Mouse (Mus musculus): ENCODE data around the gene Ggact.

Gene Ggact

DNA sequence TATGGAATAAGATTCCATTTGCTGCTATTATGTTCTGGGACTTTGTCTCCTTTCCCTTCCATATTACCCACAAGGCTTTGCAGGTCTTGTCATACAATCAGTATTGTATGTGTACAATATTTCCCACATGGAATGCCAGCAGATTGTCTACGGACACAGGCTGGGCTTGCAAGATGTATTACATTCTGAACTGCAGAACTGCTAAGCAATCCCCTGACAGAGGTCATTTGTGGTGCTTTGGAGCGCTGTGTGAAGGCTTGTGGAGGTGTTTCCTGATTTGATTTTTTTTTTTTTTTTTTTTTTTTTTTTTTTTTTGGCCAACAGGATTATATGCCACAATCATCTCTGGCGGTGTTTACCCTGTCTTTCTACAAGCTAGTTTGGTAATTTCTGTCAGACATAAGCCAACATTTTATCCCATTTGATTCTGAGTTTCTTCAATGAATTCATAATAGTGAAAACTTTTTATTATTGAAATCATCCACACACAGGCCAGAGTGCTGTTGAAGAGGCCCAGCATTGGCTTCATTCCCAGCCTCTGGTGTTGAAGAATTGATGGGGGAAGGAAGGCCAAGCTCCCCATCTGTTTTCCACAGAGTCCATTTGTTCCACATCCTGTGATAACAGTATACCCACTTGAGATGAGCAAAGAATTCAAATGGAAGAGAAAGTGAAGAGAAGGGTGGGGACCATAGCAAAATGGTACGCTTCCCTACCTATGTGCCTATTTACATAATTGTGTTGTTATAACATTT lies 45.8 kb downstream of the Ggact start:
- DNase-seq (ENCODE audit: low spot score) = no peak

DNA sequence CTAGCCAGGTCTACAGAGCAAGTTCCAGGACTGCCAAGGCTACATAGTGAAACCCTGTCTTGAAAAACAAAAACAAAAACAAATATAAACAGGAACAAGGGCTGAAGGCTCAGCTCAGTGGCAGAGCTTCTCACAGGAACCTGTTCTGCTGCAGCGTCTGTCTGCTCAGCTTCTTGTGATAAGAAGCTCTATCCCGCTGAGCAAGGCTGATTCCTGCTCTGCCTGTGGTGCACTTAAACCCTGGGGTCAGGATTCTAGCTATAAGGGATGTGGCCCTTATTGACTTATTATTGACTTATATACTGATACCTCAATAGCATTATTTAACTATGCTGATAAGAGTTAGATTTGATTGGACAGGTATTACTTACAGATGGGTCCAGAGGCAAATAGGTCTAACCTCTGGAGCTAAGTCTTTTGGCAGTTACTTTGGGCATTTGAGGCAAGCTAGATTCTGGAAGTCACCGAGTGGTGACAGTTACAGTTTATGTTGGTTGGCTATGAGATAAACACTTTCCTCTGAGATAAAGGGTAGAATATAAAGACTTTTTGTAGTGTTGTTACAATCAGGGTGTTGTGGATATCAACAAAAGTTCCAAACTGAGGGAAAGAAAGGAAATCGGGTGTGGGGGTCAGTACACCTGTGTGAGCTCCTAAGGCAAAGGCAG lies 48.0 kb downstream of the Ggact start:
- DNase-seq (ENCODE audit: low spot score) = no peak

DNA sequence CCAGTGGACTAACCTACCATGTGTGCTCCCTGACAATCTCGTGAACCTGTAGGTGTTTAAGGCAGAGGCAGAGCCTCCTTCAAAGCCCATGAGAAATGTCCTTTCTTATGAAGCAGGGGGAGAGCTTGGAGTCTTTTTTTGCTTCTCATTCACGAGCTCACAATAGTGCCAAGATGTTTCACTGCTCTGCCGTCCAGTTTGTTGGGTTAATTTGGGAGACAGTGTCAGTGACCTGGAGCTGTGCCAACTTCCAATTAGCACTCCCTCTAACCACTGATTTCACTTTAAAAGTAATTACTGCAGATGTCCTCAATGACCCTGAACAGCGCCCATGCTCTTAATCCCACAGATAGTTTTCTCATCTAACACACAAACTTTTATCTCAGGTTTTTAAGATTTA lies 50.9 kb downstream of the Ggact start:
- no peak for DNase-seq (ENCODE audit: low spot score)

DNA sequence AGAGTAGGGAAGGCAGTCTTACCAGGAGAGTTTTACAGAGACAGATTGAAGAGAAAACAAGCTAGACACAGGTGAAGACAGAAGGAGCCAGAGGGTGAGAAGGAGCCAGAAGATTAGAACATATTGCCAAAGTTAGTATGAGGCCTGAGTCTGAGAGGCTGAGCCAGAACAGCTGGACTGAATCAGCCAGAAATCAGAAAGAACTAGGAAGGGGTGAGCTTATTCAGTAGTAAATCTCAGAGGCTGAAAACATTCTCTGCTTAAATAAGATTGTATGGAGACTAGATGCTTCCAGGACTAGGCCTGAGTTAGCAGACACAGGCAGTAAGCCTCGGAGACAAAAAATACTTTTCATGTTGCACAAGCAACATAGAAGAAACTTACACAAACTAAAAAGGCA lies 53.8 kb downstream of the Ggact start:
- DNase-seq (ENCODE audit: low spot score) = no peak

DNA sequence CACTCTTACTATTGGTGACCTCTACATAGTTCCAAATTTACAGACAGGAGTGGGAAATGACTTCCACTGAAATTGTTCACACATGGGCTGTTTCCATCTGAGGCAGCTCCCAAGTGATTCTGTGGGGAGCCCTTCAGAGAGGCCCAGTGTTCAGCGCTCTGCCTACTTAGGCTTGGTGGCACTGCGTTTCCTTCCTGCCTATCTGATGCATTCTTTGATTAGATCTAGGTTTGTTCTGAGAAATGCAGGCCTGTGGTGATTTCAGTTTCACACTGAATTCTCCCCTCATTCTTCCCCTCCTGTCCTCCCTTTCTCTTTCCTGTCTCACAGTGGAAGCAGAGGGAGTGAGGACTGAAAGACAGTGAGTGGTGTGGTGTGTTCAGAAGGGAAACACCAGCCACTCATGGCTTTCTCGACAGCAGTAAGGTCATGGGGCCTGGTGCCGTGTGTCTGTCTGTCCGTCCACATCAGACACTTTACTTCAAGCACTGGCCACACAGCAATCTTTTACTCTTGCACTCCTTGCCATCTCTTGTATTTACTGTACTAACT lies 61.0 kb downstream of the Ggact start:
- DNase-seq (ENCODE audit: low spot score) = no peak

DNA sequence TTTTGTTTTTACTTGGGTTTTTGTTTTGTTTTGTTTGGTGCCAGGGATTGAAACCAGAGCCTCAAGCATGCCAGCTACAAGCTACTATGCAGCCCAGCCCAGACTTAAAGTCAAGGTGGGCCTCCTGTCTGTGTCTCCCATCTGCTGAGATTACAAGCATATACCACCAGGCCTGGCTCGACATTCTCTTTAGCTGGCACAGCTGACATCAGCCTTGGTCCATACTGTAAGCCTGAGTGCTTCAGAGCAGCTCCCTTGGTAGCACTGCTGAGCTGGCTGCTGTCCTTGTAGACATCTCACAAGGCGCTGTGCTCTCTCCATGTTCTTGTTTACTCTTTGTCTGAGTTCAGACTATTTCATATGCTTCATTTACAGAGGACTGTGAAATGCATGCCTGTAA lies 76.5 kb downstream of the Ggact start:
- DNase-seq (ENCODE audit: low spot score) = no peak

DNA sequence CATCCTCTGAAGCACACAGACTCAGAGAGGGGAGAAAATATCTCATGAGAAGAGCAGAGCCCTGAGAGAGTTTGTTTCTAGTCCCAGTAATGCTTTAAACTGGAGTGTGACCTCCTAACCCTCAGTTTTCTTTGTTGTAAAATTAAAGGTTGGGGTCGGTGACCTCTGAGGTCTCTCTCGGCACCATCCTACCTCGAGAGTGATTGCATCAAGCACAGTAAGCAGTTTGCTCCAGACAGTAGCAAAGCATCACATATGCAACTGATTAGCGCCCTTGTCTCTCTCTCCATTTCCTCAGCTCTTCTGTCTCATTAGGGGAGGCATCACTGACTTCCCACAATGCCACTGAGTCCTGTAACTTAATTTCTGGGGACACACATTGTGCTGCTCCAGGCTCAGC lies 77.3 kb downstream of the Ggact start:
- peak; percentile 9 for DNase-seq (ENCODE audit: low spot score)

DNA sequence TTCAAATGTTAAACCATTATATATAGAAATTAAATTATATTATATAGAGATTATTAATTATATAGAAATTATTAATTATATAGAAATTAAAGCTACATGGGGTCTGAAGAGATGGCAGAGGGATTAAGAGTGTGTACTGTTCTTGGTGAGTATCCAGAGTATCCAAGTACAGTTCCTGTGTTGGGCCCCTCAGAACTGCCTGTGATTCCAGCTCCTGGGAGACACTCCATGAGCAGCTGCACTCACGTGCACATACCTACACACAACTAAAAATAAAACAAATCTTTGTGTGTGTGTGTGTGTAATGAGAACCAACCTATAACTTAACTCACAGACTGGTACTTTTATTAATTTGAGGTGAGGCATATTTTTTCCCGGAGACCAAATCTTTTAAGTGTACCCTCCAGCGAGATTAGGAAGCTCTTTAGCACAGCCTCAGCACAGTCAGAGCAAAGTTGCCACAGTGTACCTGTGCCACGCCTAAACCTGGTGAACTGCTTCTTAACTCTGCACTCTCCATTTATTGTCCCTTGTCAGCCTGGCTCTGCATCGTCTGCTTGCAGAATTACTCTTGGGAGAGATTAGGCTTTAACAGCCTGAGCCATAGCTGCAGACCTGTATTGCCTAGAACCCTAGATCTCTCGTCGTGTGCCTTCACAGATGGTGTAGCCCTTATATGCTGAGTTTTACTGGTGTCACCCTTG lies 77.9 kb downstream of the Ggact start:
- DNase-seq (ENCODE audit: low spot score) = no peak

DNA sequence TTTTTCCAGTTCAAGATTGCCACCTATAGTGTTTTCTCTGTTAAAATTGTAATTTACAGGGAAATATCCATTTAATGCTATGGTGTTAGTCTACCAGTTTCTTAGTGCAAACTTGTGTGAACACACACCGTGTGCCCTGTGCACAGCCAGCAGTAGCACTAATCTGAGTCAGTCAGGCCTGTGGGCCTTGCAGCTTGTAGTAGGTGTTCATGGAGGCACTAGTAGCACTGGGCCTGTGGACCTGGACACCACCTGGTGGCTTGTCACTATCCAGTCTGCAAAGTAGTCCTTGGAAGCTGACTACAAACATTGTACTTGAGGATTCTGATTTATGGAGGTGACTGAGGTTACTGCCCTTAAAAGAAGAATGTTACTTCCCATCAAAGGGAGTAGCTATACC lies 78.8 kb downstream of the Ggact start:
- DNase-seq (ENCODE audit: low spot score) = no peak

DNA sequence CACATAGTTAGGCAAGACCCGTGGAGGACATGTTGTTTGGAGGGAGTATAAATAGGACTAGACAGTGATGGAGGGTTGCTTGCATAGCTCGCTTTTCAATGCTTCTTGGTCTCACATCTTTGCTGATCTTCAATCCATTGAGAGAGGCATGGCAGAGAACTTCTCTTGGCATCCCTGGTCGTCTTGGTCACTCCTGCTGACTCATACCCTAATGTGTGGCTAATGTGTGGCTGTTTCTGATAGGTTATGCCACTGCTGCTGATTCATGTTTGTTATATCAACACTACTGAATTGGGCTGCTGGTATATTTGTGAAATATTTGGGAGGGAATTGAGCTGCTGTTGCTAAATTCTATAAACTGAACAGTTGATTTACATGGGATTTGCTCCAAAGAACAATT lies 79.9 kb downstream of the Ggact start:
- DNase-seq (ENCODE audit: low spot score) = no peak

DNA sequence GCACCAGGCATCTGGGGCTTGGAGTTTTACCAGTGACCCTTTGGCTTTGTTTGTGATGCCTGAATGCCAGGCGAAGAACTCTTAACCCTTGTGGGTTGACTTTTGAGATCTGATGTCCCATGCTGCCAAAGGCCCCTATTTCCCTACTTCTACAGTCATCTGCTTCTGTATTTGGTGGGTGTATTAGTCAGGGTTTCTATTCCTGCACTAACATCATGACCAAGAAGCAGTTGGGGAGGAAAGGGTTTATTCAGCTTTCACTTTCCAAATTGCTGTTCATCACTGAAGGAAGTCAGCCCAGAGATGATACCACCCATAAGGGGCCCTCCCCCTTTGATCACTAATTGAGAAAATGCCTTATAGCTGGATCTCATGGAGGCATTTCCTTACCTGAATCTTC lies 83.1 kb downstream of the Ggact start:
- no peak for DNase-seq (ENCODE audit: low spot score)

DNA sequence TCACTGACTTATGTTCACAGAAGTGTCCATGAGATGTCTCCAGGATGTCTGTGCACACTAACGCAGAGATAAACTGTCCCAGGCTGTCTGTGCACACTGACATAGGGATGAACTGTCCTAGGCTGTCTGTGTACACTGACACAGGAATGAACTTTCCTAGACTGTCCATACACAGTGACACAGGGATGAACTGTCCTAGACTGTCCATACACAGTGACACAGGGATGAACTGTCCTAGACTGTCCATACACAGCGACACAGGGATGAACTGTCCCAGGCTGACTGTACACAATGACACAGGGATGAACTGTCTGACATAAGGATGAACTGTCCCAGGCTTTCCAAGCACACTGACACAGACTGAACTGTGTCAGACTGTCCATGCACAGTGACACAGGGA lies 88.1 kb downstream of the Ggact start:
- DNase-seq (ENCODE audit: low spot score) = no peak

DNA sequence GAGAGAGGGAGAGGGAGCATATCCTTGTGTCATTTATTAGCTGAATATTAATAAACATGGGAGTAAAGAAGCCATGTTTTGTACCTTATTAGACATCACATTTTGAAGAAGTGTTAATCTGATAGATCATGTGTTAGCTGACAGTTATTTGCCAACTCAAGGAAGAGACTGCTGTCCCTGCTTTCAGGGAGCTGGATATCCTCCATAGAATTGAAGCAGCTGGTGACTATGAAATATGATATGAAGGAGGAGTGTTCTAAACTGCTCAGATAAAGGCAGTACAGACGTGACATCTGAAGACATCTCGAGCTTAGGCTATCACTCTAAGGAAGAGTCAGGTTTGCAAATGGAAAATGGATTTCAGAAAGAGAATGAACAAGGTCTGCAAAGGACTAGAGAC lies 89.8 kb downstream of the Ggact start:
- no peak for DNase-seq (ENCODE audit: low spot score)

DNA sequence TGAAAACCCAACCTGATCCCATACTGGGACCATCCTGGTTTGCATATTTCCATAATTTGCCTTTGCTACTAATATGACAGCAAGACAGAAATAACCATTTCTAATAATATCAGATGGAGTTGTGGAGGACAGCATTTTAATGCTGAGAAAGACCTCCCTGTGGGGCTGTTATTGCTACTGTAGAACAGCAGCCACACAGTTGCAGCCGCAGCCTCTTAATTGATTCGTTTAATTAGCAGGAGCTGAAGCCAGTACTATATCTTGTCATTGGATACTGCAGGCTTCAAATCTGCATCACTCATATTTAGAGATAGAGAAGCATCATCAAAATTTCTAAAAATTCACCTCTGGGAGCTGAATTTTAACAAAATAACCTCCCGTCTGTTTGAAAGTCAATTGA lies 92.6 kb downstream of the Ggact start:
- no peak for DNase-seq (ENCODE audit: low spot score)

DNA sequence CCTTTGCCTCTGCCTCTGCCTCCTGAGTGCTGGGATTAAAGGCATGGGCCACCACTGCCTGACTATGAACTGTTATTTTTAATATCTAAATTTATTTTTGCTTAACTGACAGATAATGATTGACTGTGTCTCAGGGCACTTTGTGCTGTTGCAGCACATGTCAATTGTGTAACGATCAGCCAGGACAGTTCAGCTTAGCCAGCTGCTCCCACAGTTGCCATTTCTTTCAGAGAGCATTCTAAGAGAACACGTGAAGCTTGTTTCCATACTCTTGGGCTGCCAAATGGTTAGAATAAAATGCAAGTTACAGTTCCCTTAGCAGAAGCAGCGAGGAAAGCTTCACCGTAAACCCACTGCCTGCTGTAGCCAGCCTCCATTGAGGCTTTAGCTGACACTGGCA lies 113.3 kb downstream of the Ggact start:
- no peak for DNase-seq (ENCODE audit: low spot score)

DNA sequence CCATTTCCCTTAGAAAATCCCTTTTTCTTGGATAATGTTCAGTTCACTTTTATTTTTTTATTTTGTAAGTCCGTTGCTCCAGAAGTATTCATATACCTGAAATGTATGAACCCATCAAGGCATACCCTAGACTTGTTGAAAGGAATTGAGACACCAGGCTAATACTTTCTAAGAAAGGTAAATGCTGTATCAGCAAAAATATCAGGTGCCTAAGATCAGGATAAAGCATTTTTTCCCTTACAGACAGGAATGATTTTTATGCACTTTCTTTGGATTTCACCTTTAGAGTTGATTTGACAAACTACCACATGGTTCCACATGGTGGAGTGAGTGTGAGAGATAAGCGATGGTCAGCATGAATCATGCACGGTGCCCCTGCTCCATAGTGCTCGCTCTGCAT lies 120.2 kb downstream of the Ggact start:
- no peak for DNase-seq (ENCODE audit: low spot score)

DNA sequence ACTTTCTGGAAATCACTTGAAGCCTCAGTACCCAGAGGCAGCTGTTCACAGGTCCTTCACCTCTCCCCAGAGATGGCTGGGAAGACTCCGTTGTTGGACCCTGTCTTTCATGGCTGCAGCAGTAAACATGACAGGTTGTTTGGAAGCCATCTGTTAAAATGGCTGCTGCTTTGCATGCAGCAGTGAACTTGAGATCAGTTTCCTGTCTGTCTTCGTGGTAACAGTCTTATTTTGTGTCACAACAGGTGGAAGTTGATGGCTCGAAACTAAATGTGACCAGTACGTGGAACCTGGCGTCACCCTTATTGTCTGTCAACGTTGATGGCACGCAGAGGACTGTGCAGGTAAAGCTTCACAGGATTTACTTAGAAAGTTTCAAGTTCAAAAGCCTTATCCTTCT lies 123.4 kb downstream of the Ggact start:
- no peak for DNase-seq (ENCODE audit: low spot score)

DNA sequence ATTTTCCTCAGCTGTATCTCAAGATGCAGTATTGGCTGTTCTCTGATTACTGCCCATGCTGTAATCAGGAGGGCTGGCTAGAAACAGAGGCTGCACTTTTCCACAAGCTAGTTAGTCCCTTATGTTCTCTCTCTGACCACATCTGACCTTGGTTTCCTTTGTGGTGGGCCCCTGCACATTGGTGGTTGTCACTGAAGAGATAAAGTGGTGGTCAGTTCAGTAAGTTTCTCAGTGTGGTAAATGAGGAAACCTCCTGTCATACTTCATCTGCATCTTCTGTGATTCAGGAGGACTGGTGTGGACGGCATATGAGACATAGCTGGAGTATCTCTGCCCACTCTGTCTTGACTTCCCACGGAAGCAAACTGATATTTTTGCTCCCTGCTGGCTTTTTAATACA lies 125.4 kb downstream of the Ggact start:
- no peak for DNase-seq (ENCODE audit: low spot score)

DNA sequence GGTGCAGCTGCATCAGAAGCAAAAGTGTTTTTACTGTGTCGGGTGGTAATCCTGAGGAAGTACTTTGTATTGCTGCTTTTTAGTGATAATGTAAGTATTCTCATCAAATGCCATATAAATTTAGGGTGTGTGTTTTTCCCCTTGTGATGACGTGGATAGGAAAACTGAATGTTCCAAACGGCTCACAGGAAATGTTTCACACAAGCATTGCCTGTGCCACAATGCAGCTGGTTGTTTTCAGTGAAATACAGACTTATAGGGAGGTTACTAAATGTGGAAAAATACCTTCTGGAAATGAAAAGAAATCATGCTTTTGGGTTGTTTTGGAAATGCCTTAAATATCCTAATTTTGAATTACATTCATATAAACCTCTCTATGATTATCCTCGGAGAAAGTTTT lies 128.9 kb downstream of the Ggact start:
- no peak for DNase-seq (ENCODE audit: low spot score)

DNA sequence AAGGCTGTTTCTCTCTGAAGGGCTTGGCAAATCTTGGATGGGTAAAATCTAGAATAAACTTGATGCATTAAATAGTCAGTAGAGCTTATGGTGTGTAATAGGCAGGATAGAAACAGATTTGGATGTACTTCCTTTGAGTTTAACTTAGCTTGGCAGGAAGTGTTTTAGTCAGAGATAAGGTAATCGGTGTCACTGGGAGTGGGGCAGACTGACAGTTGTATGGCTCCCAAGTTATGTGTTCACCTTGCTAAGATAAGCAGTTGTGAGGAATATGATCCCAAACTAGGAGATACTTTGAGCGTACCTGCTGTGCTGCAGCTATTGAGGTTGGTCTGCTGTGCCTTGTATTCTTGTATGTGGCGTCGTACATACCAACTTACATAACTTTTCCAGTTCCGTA lies 147.1 kb downstream of the Ggact start:
- DNase-seq (ENCODE audit: low spot score) = no peak
